Mouse (Mus musculus) heart, adult 2 months (tissue): ENCODE data around the gene Gadd45gip1.

Experiments used
- EP300 ChIP-seq: fragments of 200-500 bp; IDR thresholded peaks from 2 replicates; pipeline ENCODE4 v1.6.1; 2011; ENCODE audit warnings: low read depth, low read length, control low read depth; ENCODE audit not compliant: insufficient read depth
- POLR2A ChIP-seq: fragments of 200-500 bp; IDR thresholded peaks from 2 replicates; pipeline ENCODE4 v1.6.1; 2011; ENCODE audit warnings: mild to moderate bottlenecking, low read depth, low read length, control low read depth; ENCODE audit not compliant: insufficient read depth

DNA sequence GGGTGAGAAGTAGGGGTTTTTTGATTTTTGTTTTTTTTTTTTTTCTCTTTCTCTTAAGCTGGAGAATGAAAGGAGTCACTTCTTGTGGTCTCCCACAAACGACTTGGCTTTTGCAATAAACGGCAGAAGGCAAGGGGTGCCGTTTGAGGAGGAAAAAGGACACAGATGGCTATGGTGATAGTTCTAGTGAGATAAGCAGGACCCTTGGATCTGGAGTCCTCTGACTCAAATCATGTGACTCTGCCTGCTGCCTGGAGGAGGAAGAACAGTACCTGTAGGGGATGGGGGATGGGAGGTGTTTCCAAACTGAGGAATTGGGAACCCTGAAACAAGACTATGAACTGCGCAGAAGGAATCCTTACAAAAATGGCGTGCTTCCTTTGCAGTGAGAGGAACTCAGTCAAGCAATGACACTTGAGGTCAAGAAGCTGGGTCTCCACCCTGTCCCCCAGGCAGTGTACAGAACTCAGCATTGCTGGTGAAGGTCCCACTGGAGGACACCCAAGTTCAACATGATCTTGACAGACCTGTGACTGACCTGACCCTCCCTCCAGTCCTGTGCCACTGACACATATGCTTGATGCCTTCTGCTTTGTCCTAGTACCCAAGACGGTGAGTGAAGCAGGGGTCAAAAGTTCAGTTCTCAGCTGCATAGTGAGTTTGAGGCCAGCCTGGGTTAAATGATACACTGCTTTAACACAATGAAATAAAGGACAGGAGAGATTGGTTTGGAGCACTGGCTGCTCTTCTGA lies 16.5 kb downstream of the Gadd45gip1 start:
- TF ChIP-seq POLR2A (no peak), EP300 (no peak)
